Mouse (Mus musculus) liver, embryonic 18 days (tissue): ENCODE measurements around the gene Il17re. TPM values are rescaled to one million over a fixed set of nuclear protein-coding genes. Genes with fewer than 3 reads are reported as not detected.

Source experiments
- polyA plus RNA-seq: library from polyadenylated mRNA; depleted of rRNA; stranded (reverse); fragments of >200 nt; gene quantifications from 2 replicates; pipeline ENCODE4 v1.2.3, GENCODE M21; 2012; rRNA removed

The Il17re gene
- 0.34 and 0.35 TPM in 2 replicates for polyA plus RNA-seq

GRCm38 (mm10) chr6:113457952-113458534, at the start of gene Il17re:
TSS of gene Il17re (plus strand) at chr6:113458484.

GRCm38 (mm10) chr6:113419199-113419587, 39.1 kb upstream of the Il17re start, which contains the start of gene Rpusd3:
TSS of gene Rpusd3 (minus strand) at chr6:113419340.

GRCm38 (mm10) chr6:113435664-113436205, 22.5 kb upstream of the Il17re start, which contains the start of gene Cidec:
TSS of gene Cidec (minus strand) at chr6:113435760.

GRCm38 (mm10) chr6:113442442-113443090, 15.7 kb upstream of the Il17re start, which contains the start of gene Jagn1:
TSS of gene Jagn1 (plus strand) at chr6:113442569.

GRCm38 (mm10) chr6:113471297-113471936, 13.1 kb downstream of the Il17re start, which contains the start of gene Il17rc:
TSS of gene Il17rc (plus strand) at chr6:113471427.

GRCm38 (mm10) chr6:113483100-113483615, 24.9 kb downstream of the Il17re start, which contains the start of gene Creld1:
TSS of gene Creld1 (plus strand) at chr6:113483297.

GRCm38 (mm10) chr6:113501388-113502084, 43.3 kb downstream of the Il17re start, which contains the start of gene Prrt3:
TSS of gene Prrt3 (minus strand) at chr6:113501931.

Other genes with a start within 250 kb of the Il17re start
- gene Mtmr14, start 220.6 kb upstream of the Il17re start, polyA plus RNA-seq, result 15.0 and 15.2 TPM in 2 replicates
- 0.01 and 0.06 TPM in 2 replicates for gene Cpne9, start 176.2 kb upstream of the Il17re start, polyA plus RNA-seq
- gene Brpf1, start 151.3 kb upstream of the Il17re start, polyA plus RNA-seq, result 8.6 and 10.5 TPM in 2 replicates
- gene Ogg1, start 131.5 kb upstream of the Il17re start, polyA plus RNA-seq, result 6.7 and 7.1 TPM in 2 replicates
- gene Camk1, start 114.5 kb upstream of the Il17re start, polyA plus RNA-seq, result 14.7 and 16.5 TPM in 2 replicates
- gene Tada3, start 80.6 kb upstream of the Il17re start, polyA plus RNA-seq, result 8.9 and 9.7 TPM in 2 replicates
- gene Arpc4, start 80.4 kb upstream of the Il17re start, polyA plus RNA-seq, result 44.5 and 50.4 TPM in 2 replicates
- gene Ttll3, start 69.2 kb upstream of the Il17re start, polyA plus RNA-seq, result 2.1 and 3.1 TPM in 2 replicates
- 19.9 and 20.2 TPM in 2 replicates for gene Rpusd3, start 39.1 kb upstream of the Il17re start, polyA plus RNA-seq
- gene Cidec, start 22.7 kb upstream of the Il17re start, polyA plus RNA-seq, result 0.21 and 0.44 TPM in 2 replicates
- gene Jagn1, start 15.9 kb upstream of the Il17re start, polyA plus RNA-seq, result 27.7 and 29.5 TPM in 2 replicates
- gene Il17rc, start 12.9 kb downstream of the Il17re start, polyA plus RNA-seq, result 12.2 and 12.6 TPM in 2 replicates
- 6.6 and 7.4 TPM in 2 replicates for gene Creld1, start 24.8 kb downstream of the Il17re start, polyA plus RNA-seq
- gene Prrt3, start 43.4 kb downstream of the Il17re start, polyA plus RNA-seq, result 0.01 TPM in 1 of 2 replicates, not detected in the other
- 24.7 and 25.0 TPM in 2 replicates for gene Emc3, start 73.2 kb downstream of the Il17re start, polyA plus RNA-seq
- gene Fancd2, start 73.2 kb downstream of the Il17re start, polyA plus RNA-seq, result 4.0 and 4.2 TPM in 2 replicates
- gene Fancd2os, start 142.2 kb downstream of the Il17re start, polyA plus RNA-seq, result not detected in 2 replicates
- 75.9 and 79.8 TPM in 2 replicates for gene Brk1, start 146.3 kb downstream of the Il17re start, polyA plus RNA-seq
- 5.9 and 7.4 TPM in 2 replicates for gene Vhl, start 165.5 kb downstream of the Il17re start, polyA plus RNA-seq
- 21.6 and 22.6 TPM in 2 replicates for gene Irak2, start 180.0 kb downstream of the Il17re start, polyA plus RNA-seq
- gene Tatdn2, start 238.6 kb downstream of the Il17re start, polyA plus RNA-seq, result 10.8 and 11.6 TPM in 2 replicates